Mouse (Mus musculus) liver, adult 2 months (tissue): ENCODE measurements at regions not wholly inside any gene's neighbourhood (a gene's known extent, or its start where the extent isn't known, plus 50 kb on each side); places are given as distances from the start of the nearest gene placed in this dataset.

Experiments
- DNase-seq: peaks from one replicate; pipeline ENCODE4 v3.0.0-alpha.2; 2011; ENCODE audit warnings: low read depth, low spot score; ENCODE audit errors: extremely low read depth
- H3K27ac ChIP-seq: fragments of 200-500 bp; replicated peaks from 2 replicates; pipeline ENCODE4 v1.5.1; 2012; ENCODE audit warnings: low read depth, mild to moderate bottlenecking, control low read depth, inconsistent platforms, low read length; ENCODE audit not compliant: insufficient read depth
- H3K27me3 ChIP-seq: fragments of 200-500 bp; 2 replicates; pipeline ENCODE4 v1.6.1; 2012; ENCODE audit warnings: mild to moderate bottlenecking, moderate library complexity, low read length, inconsistent platforms; ENCODE audit not compliant: control insufficient read depth, insufficient read depth
- H3K36me3 ChIP-seq: fragments of 200-500 bp; 2 replicates; pipeline ENCODE4 v1.6.1; 2012; ENCODE audit warnings: low read length, inconsistent platforms; ENCODE audit not compliant: control insufficient read depth, insufficient read depth
- H3K4me1 ChIP-seq: fragments of 200-500 bp; 2 replicates; pipeline ENCODE4 v1.6.1; 2011; ENCODE audit warnings: low read length; ENCODE audit not compliant: control insufficient read depth, insufficient read depth
- H3K4me3 ChIP-seq: fragments of 200-500 bp; 2 replicates; pipeline ENCODE4 v1.5.1; 2011; ENCODE audit warnings: low read depth, mild to moderate bottlenecking, control low read depth, low read length, moderate library complexity; ENCODE audit not compliant: insufficient read depth
- H3K79me2 ChIP-seq: fragments of 200-500 bp; 2 replicates; pipeline ENCODE4 v1.6.1; 2012; ENCODE audit warnings: inconsistent platforms, mild to moderate bottlenecking, low read length, moderate library complexity; ENCODE audit not compliant: control insufficient read depth, insufficient read depth
- H3K9ac ChIP-seq: fragments of 200-500 bp; 2 replicates; pipeline ENCODE4 v1.6.1; 2012; ENCODE audit warnings: low read depth, mild to moderate bottlenecking, control low read depth, inconsistent platforms, low read length
- CTCF ChIP-seq: fragments of 200-500 bp; IDR thresholded peaks from 2 replicates; pipeline ENCODE4 v1.5.1; 2011; ENCODE audit warnings: low read depth, low read length, control low read depth
- POLR2A ChIP-seq: fragments of 200-500 bp; IDR thresholded peaks from 2 replicates; pipeline ENCODE4 v1.6.1; 2011; ENCODE audit warnings: low read length, control low read depth; ENCODE audit not compliant: insufficient read depth; ENCODE audit errors: extremely low read depth
- WGBS: fragments of 180-500 bp; shearing (Covaris S2); methylation state at CpG from one replicate; pipeline ENCODE4 v1.1.7; 2018; 5-methylcytosine and 5-hydroxymethylcytosine counted together

- H3K9ac ChIP-seq = no peak overlapping the region
- WGBS = 92% methylated on average over 3 of the region's 3 CpGs
- no peak for DNase-seq
- H3K27ac ChIP-seq = no peak overlapping the region
- no peaks in the 10 kb centered on the region for H3K36me3 ChIP-seq
- no peaks in the 10 kb centered on the region for H3K27me3 ChIP-seq
- H3K79me2 ChIP-seq = no peaks in the 10 kb centered on the region
- no peaks in the 10 kb centered on the region for H3K4me1 ChIP-seq
- no peak overlapping the region for H3K4me3 ChIP-seq
- TF ChIP-seq POLR2A (no peak), CTCF (no peak)
Observed at GRCm38 (mm10) chr14:58907359-58907758, 235.3 kb downstream of the 1700129C05Rik start.

GRCm38 (mm10) chr14:58906631-58907030 is 236.1 kb downstream of the 1700129C05Rik start:
- H3K4me1 ChIP-seq = no peaks in the 10 kb centered on the region
- no peaks in the 10 kb centered on the region for H3K36me3 ChIP-seq
- no peak for TF ChIP-seq POLR2A
- no peak for TF ChIP-seq CTCF
- H3K27ac ChIP-seq = no peak overlapping the region
- H3K4me3 ChIP-seq = no peak overlapping the region
- 80% methylated on average over 4 of the region's 4 CpGs for WGBS
- H3K27me3 ChIP-seq = no peaks in the 10 kb centered on the region
- H3K9ac ChIP-seq = no peak overlapping the region
- H3K79me2 ChIP-seq = no peaks in the 10 kb centered on the region
- no peak for DNase-seq

GRCm38 (mm10) chr14:58868176-58868949 is 274.3 kb downstream of the 1700129C05Rik start:
- DNase-seq = no peak
- H3K4me3 ChIP-seq = no peak overlapping the region
- H3K9ac ChIP-seq = no peak overlapping the region
- H3K4me1 ChIP-seq = no peaks in the 10 kb centered on the region
- H3K79me2 ChIP-seq = no peaks in the 10 kb centered on the region
- H3K27ac ChIP-seq = no peak overlapping the region
- WGBS = 77% methylated on average over 14 of the region's 14 CpGs
- no peaks in the 10 kb centered on the region for H3K27me3 ChIP-seq
- no peak for TF ChIP-seq POLR2A
- no peak for TF ChIP-seq CTCF
- H3K36me3 ChIP-seq = no peaks in the 10 kb centered on the region

- H3K36me3 ChIP-seq = no peaks in the 10 kb centered on the region
- WGBS = 62% methylated on average over 13 of the region's 13 CpGs
- H3K79me2 ChIP-seq = no peaks in the 10 kb centered on the region
- no peaks in the 10 kb centered on the region for H3K4me1 ChIP-seq
- TF ChIP-seq POLR2A (no peak), CTCF (no peak)
- no peak overlapping the region for H3K27ac ChIP-seq
- DNase-seq = no peak
- no peak overlapping the region for H3K4me3 ChIP-seq
- H3K9ac ChIP-seq = no peak overlapping the region
- H3K27me3 ChIP-seq = no peaks in the 10 kb centered on the region
Observed at GRCm38 (mm10) chr14:58867396-58868107, 275.1 kb downstream of the 1700129C05Rik start.

- Histone ChIP-seq H3K9ac (no peak overlapping the region), H3K27me3 (no peaks in the 10 kb centered on the region), H3K36me3 (no peaks in the 10 kb centered on the region), H3K4me1 (no peaks in the 10 kb centered on the region), H3K79me2 (no peaks in the 10 kb centered on the region), H3K27ac (no peak overlapping the region), H3K4me3 (no peak overlapping the region)
- no peak for DNase-seq
- 69% methylated on average over 4 of the region's 4 CpGs for WGBS
- no peak for TF ChIP-seq CTCF
- TF ChIP-seq POLR2A = no peak
Observed at GRCm38 (mm10) chr14:58854871-58855270, 287.8 kb downstream of the 1700129C05Rik start.

GRCm38 (mm10) chr14:58844565-58844964 is 298.1 kb downstream of the 1700129C05Rik start:
- no peak for TF ChIP-seq POLR2A
- no peak for TF ChIP-seq CTCF

More at GRCm38 (mm10) chr14:58844565-58844964, 298.1 kb downstream of the 1700129C05Rik start:
- Histone ChIP-seq H3K9ac (no peak overlapping the region), H3K79me2 (no peaks in the 10 kb centered on the region), H3K4me3 (no peak overlapping the region), H3K4me1 (no peaks in the 10 kb centered on the region), H3K36me3 (no peaks in the 10 kb centered on the region), H3K27ac (no peak overlapping the region), H3K27me3 (no peaks in the 10 kb centered on the region)
- WGBS = 73% methylated on average over 2 of the region's 2 CpGs
- DNase-seq = no peak
